Mouse (Mus musculus) liver (tissue): ENCODE results near the gene Epas1.

Experiments
- DNase-seq: peaks from one replicate; pipeline ENCODE4 v3.0.0-alpha.2; 2020; ENCODE audit warnings: mixed read lengths

Gene Epas1

DNA sequence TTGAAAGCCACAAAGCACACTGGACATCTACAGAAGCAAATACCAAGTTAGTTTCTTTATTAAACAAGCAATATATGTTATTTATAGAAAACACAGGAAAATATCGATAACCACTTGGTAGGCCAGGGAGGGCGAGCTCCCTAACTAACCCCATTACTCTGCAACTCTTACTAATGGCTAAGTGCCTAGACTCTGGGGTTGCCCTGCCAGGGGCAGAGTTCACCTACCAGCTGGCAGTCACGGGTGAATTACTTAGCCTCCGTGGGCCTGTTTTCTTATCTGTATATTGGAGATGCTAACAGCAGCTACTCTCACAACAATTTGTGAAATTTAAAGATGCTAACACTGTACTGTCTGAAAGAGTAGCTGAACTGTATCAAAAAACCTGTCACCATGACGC lies 42.3 kb downstream of the Epas1 start:
- no peak for DNase-seq

DNA sequence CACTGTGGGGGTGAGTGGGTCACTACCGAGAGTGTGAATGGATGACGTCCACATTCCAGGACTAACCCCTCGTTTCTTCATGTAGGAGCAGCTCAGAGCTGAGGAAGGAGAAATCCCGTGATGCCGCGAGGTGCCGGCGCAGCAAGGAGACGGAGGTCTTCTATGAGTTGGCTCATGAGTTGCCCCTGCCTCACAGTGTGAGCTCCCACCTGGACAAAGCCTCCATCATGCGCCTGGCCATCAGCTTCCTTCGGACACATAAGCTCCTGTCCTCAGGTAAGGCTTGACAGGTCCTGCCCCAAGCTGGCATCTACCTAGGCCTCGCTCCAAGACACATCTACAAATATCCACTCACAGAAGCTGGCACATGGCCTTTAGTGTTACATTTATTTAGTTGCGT lies 43.5 kb downstream of the Epas1 start:
- no peak for DNase-seq

GRCm38 (mm10) chr17:86798460-86798859 lies 45.0 kb downstream of the Epas1 start:
- DNase-seq, result no peak

DNA sequence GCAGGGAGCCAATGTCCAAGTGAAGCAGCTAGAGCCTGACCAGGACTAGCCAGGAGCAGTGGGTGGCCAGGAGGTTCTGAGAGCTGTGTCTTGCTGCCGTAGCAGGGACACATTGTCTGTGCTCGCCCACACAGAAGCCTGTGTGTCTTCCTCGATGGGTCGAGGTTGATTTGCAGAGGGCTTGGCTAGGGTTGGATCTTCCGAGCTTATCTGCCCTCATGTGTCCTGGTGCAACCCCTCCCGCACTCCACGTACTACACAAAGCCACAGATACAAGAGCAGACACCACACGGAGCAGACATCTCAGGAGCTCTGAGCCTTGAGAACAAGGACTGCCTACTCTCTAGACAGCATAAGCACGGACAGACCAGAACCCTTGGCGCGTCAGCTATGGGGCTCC lies 45.5 kb downstream of the Epas1 start:
- no peak for DNase-seq

- no peak for DNase-seq
Observed at GRCm38 (mm10) chr17:86800535-86800934, 47.0 kb downstream of the Epas1 start.

- no peak for DNase-seq
Observed at GRCm38 (mm10) chr17:86801213-86801815, 47.8 kb downstream of the Epas1 start.

GRCm38 (mm10) chr17:86801876-86802275 lies 48.4 kb downstream of the Epas1 start:
- DNase-seq, result no peak

DNA sequence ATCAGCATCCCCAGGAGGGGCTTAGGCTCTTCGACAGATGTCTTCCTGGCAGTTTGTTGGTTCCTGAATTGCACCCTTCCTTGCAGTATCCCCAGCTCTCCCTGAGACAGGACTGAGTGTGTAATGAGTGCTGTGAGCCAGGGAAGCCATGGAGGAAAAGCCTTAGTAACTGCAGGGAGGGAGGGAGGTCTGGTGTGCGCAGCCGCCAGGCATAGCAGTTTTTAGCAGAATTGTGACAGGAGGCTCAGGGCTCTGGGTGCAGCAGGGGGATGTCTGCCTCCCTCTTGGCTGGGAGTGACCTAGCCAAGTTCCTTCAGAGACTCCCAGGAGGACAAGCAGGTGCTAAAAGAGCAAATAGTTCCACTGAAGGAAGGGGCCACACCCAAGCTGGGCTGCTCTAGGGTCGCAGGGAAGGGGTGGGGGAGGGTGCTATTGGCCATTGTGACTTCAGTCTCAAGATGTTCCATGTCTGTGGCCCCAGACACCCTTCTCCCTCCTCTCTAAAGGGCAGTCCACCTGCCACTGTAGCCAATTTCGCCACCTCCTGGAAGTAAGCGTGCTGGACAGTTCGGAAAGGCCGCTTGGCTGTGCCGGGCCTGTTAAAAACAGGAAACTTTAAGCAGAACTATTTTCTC lies 49.0 kb downstream of the Epas1 start:
- no peak for DNase-seq

- no peak for DNase-seq
Observed at GRCm38 (mm10) chr17:86803147-86803546, 49.6 kb downstream of the Epas1 start.

DNA sequence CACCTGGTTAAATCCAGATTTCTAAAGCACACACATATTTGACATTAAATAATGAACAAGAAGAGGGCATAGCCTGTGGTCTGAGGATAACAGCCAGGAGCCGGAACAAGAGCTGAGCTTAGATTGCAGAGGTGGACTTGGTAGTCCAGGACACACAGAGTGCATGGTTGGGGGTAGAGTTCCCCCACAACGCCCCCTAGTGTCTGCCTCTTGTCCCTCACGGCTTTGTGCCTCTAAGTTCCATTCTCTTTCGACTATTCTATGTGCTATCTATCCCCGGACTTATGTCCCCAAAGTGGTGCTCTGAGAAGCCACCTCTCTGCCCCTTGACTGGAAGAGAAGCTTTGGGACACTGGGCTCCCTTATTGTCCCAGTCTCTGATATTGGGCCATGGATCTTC lies 50.2 kb downstream of the Epas1 start:
- DNase-seq, result no peak

DNA sequence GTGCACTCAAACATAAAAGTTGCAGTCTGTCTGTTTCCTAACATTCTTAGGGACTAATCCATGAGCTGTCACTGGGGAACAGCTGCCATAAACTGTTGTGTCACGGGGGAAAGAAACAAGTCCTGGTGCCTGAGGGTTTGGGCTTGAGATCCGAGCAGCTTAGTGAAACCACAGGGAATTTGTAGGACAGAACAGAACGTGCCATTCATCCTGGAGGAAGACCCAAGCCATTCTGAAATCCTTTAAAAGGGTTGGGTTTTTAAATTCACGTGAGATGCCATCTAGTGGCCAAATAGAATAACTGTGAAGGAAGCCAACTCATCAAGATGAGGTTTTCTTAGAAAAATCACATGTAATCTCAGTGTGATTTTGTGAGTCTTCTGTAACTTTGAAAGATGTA lies 58.5 kb downstream of the Epas1 start:
- DNase-seq, result no peak

DNA sequence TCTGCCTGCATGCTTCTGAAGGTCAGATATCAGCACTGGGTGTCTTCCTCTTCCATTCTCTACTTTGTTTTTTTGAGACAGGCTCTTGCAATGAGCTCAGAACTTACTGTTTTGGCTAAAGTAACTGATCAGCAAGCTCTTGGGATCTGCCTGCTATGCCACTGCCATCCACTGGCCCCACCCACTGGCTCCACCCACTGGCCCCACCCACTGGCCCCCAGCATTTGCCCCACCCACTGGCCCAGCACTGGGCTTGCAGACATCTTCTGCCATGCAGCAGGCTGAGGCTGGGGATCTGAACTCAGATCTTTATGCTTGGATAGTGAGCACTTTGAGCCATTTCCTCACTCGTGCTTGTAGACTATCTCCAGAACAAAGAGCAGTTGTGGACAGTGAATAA lies 60.8 kb downstream of the Epas1 start:
- DNase-seq, result peak; percentile 74

- DNase-seq, result peak; percentile 23
Observed at GRCm38 (mm10) chr17:86815016-86815865, 61.7 kb downstream of the Epas1 start.

DNA sequence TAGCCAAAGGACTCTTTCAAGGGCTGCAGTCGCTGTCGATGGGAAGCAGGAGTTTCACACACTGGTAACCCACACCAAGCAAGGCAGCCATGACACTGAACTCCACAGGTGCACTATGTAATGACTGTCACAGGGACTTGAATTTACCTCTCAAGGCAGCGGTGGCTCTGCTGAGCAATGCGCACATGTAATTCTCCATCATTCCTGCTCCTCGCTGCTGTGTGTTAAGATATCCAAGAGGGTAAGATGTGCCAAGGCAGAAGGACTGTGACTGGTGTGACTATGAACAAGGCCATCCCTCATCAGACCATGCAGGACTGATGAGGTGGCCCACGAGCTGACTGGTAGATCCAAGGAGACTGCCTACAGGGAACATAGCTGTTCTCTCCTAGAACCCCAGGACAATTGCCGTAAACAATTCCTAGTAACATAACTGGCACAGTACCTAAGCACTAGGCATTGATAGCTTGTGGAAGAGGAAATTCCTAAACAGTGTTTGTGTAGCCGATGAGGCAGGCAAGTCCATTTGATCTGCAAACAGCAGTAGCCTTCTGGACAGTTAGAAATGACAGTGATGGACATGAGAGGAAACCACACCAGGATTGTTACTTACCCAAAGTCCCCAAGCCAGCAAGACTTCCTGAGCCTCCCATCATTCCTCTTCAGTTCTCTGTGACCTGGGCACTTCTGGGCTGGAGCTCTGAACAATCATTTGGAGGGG lies 68.7 kb downstream of the Epas1 start:
- no peak for DNase-seq

DNA sequence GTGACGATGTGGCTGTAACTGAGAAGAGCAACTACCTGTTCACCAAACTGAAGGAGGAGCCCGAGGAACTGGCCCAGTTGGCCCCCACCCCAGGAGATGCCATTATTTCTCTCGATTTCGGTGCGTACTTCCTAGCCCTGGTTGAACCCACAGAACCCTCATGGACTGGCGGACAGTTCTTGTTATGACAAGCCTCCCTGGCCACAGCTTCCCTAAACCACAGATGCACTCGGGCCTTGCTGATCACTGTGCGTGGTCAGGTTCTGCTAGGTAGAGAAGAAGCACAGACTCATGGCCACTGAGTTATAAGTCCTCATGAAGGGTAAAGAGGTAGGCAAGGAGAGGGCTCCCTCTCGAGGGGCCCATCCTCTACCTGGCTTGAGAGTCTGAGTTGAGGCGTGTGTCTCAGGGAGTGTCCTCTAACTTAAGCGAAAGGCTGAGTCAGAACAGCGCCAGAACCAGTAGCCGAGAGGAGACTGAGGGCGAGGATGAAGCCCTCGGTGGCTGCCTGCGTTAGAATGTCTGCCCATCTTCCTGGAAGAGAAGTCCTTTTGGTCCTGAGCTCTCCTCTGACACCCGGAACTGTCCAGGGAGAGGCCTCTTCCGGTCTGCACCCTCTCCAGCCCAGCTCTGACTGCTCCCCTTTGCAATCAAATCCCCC lies 71.1 kb downstream of the Epas1 start:
- no peak for DNase-seq

- DNase-seq, result no peak
Observed at GRCm38 (mm10) chr17:86825163-86825902, 71.8 kb downstream of the Epas1 start.

- DNase-seq, result no peak
Observed at GRCm38 (mm10) chr17:86826376-86826775, 72.9 kb downstream of the Epas1 start.

DNA sequence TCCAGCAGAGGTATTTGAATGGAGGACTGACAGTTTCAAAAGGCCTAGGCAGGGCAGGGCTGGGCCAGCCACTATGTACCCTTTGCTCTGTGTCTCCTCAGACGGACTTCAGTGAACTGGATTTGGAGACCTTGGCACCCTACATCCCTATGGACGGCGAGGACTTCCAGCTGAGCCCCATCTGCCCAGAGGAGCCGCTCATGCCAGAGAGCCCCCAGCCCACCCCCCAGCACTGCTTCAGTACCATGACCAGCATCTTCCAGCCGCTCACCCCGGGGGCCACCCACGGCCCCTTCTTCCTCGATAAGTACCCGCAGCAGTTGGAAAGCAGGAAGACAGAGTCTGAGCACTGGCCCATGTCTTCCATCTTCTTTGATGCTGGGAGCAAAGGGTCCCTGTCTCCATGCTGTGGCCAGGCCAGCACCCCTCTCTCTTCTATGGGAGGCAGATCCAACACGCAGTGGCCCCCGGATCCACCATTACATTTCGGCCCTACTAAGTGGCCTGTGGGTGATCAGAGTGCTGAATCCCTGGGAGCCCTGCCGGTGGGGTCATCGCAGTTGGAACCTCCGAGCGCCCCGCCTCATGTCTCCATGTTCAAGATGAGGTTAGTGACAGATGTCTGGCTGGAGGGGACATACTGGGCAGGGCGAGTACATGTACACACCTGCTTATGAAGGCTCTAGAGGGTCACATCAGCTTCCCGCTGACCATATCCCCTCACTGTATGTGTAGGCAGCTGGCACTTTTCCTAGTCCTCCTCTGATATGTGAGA lies 74.1 kb downstream of the Epas1 start:
- no peak for DNase-seq

DNA sequence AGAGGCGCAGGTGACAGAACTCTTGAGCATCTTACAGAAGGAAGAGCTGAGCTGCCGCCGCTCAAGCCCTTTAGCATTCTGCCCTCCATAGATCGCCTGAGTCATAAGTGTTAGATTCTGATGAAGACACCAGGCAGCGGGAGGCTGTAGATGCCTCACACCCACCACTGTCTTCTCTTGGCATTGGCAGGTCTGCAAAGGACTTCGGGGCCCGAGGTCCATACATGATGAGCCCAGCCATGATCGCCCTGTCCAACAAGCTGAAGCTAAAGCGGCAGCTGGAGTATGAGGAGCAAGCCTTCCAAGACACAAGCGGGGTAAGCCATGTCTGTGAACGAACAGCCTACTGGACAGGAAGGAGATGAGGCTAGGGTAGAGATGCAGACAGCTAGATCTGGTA lies 75.0 kb downstream of the Epas1 start:
- DNase-seq, result no peak

- DNase-seq, result no peak
Observed at GRCm38 (mm10) chr17:86829383-86830175, 76.1 kb downstream of the Epas1 start.
